Mouse (Mus musculus): ENCODE results near the gene Pik3r2. TPM values are rescaled to one million over a fixed set of nuclear protein-coding genes. Genes with fewer than 3 reads are reported as not detected.

The Pik3r2 gene
- polyA plus RNA-seq, 1 experiment, result 71.7 TPM

GRCm38 (mm10) chr8:70773833-70774232 is 2.7 kb downstream of the Pik3r2 start:
- H3K27me3 ChIP-seq (ENCODE audit: control insufficient read depth, insufficient read depth, insufficient read length), result no peaks in the 10 kb centered on the region
- H3K4me3 ChIP-seq (ENCODE audit: insufficient read depth, poor library complexity, severe bottlenecking), result no peak overlapping the region
- H3K79me2 ChIP-seq (ENCODE audit: control insufficient read depth, insufficient read depth), result peaks cover 51% of the 10 kb centered on the region
- peaks cover 10% of the 10 kb centered on the region for H3K79me3 ChIP-seq (ENCODE audit: low read depth)
- peak; percentile 21 for TF ChIP-seq MAX (IDR thresholded peaks at IDR 0.05)
- TF ChIP-seq MYOD1 (IDR thresholded peaks at IDR 0.05; ENCODE audit: control insufficient read depth, insufficient read length, low read depth), result peak; percentile 62
- TF ChIP-seq FOSL1 (IDR thresholded peaks at IDR 0.05; ENCODE audit: insufficient read depth, low read length, poor library complexity, severe bottlenecking), result no peak
- no peak for TF ChIP-seq MYOG (IDR thresholded peaks at IDR 0.05; ENCODE audit: control insufficient read depth, extremely low read depth, insufficient read length)
- H3K36me3 ChIP-seq (ENCODE audit: control insufficient read depth, insufficient read depth), result peaks cover 35% of the 10 kb centered on the region
- peak overlapping the region; percentile 8 for H3ac ChIP-seq (ENCODE audit: control insufficient read depth, insufficient read length, low read depth)

- peaks cover 37% of the 10 kb centered on the region for H3K36me3 ChIP-seq (ENCODE audit: control insufficient read depth, insufficient read depth)
- TF ChIP-seq FOSL1 (IDR thresholded peaks at IDR 0.05; ENCODE audit: insufficient read depth, low read length, poor library complexity, severe bottlenecking), result no peak
- TF ChIP-seq CEBPB (IDR thresholded peaks at IDR 0.05; ENCODE audit: low read depth), result no peak
- no peak for TF ChIP-seq USF1 (IDR thresholded peaks at IDR 0.05; ENCODE audit: low read depth)
- no peak for TF ChIP-seq CTCF (IDR thresholded peaks at IDR 0.05; ENCODE audit: control insufficient read depth, insufficient read depth, insufficient read length)
- TF ChIP-seq MAX (IDR thresholded peaks at IDR 0.05), result no peak
- no peak for TF ChIP-seq MYOG (IDR thresholded peaks at IDR 0.05; ENCODE audit: control insufficient read depth, extremely low read depth, insufficient read length)
- TF ChIP-seq MYOD1 (IDR thresholded peaks at IDR 0.05; ENCODE audit: control insufficient read depth, insufficient read length, low read depth), result no peak
- H3K27me3 ChIP-seq (ENCODE audit: control insufficient read depth, insufficient read depth, insufficient read length), result no peaks in the 10 kb centered on the region
- peaks cover 48% of the 10 kb centered on the region for H3K79me2 ChIP-seq (ENCODE audit: control insufficient read depth, insufficient read depth)
- peaks cover 8% of the 10 kb centered on the region for H3K79me3 ChIP-seq (ENCODE audit: low read depth)
- no peak overlapping the region for H3K4me3 ChIP-seq (ENCODE audit: insufficient read depth, poor library complexity, severe bottlenecking)
- H3ac ChIP-seq (ENCODE audit: control insufficient read depth, insufficient read length, low read depth), result peak overlapping the region; percentile 6
Measured at GRCm38 (mm10) chr8:70773410-70773809, 3.1 kb downstream of the Pik3r2 start.

- no peaks in the 10 kb centered on the region for H3K27me3 ChIP-seq (ENCODE audit: control insufficient read depth, insufficient read depth, insufficient read length)
- H3K4me3 ChIP-seq (ENCODE audit: insufficient read depth, poor library complexity, severe bottlenecking), result no peak overlapping the region
- H3K36me3 ChIP-seq (ENCODE audit: control insufficient read depth, insufficient read depth), result peaks cover 32% of the 10 kb centered on the region
- peaks cover 8% of the 10 kb centered on the region for H3K79me3 ChIP-seq (ENCODE audit: low read depth)
- H3ac ChIP-seq (ENCODE audit: control insufficient read depth, insufficient read length, low read depth), result peak overlapping the region; percentile 22
- TF ChIP-seq FOSL1 (IDR thresholded peaks at IDR 0.05; ENCODE audit: insufficient read depth, low read length, poor library complexity, severe bottlenecking), result peak; percentile 38
- no peak for TF ChIP-seq MYOG (IDR thresholded peaks at IDR 0.05; ENCODE audit: control insufficient read depth, extremely low read depth, insufficient read length)
- peak; percentile 30 for TF ChIP-seq MYOD1 (IDR thresholded peaks at IDR 0.05; ENCODE audit: control insufficient read depth, insufficient read length, low read depth)
- no peak for TF ChIP-seq MAX (IDR thresholded peaks at IDR 0.05)
- peaks cover 43% of the 10 kb centered on the region for H3K79me2 ChIP-seq (ENCODE audit: control insufficient read depth, insufficient read depth)
Measured at GRCm38 (mm10) chr8:70772890-70773289, 3.6 kb downstream of the Pik3r2 start.

GRCm38 (mm10) chr8:70772075-70772474 is 4.4 kb downstream of the Pik3r2 start:
- Histone ChIP-seq H3K79me2 (ENCODE audit: control insufficient read depth, insufficient read depth) (peaks cover 38% of the 10 kb centered on the region), H3K79me3 (ENCODE audit: low read depth) (peaks cover 8% of the 10 kb centered on the region), H3K36me3 (ENCODE audit: control insufficient read depth, insufficient read depth) (peaks cover 32% of the 10 kb centered on the region), H3K27me3 (ENCODE audit: control insufficient read depth, insufficient read depth, insufficient read length) (no peaks in the 10 kb centered on the region), H3ac (ENCODE audit: control insufficient read depth, insufficient read length, low read depth) (no peak overlapping the region), H3K4me3 (ENCODE audit: insufficient read depth, poor library complexity, severe bottlenecking) (no peak overlapping the region)
- no peak for TF ChIP-seq FOSL1 (IDR thresholded peaks at IDR 0.05; ENCODE audit: insufficient read depth, low read length, poor library complexity, severe bottlenecking)
- TF ChIP-seq MYOD1 (IDR thresholded peaks at IDR 0.05; ENCODE audit: control insufficient read depth, insufficient read length, low read depth), result no peak

- H3K4me3 ChIP-seq (ENCODE audit: insufficient read depth, poor library complexity, severe bottlenecking), result no peak overlapping the region
- H3K27me3 ChIP-seq (ENCODE audit: control insufficient read depth, insufficient read depth, insufficient read length), result no peaks in the 10 kb centered on the region
- H3K36me3 ChIP-seq (ENCODE audit: control insufficient read depth, insufficient read depth), result peaks cover 32% of the 10 kb centered on the region
Measured at GRCm38 (mm10) chr8:70771217-70771616, 5.3 kb downstream of the Pik3r2 start.

GRCm38 (mm10) chr8:70770748-70771147 is 5.8 kb downstream of the Pik3r2 start:
- TF ChIP-seq USF1 (IDR thresholded peaks at IDR 0.05; ENCODE audit: low read depth) (no peak), CTCF (IDR thresholded peaks at IDR 0.05; ENCODE audit: control insufficient read depth, insufficient read depth, insufficient read length) (no peak), MAX (IDR thresholded peaks at IDR 0.05) (no peak)
- no peaks in the 10 kb centered on the region for H3K27me3 ChIP-seq (ENCODE audit: control insufficient read depth, insufficient read depth, insufficient read length)
- H3K36me3 ChIP-seq (ENCODE audit: control insufficient read depth, insufficient read depth), result peaks cover 32% of the 10 kb centered on the region
- H3ac ChIP-seq (ENCODE audit: control insufficient read depth, insufficient read length, low read depth), result no peak overlapping the region
- peaks cover 32% of the 10 kb centered on the region for H3K79me2 ChIP-seq (ENCODE audit: control insufficient read depth, insufficient read depth)
- no peak overlapping the region for H3K4me3 ChIP-seq (ENCODE audit: insufficient read depth, poor library complexity, severe bottlenecking)
- H3K79me3 ChIP-seq (ENCODE audit: low read depth), result peaks cover 8% of the 10 kb centered on the region

More at GRCm38 (mm10) chr8:70771217-70771616, 5.3 kb downstream of the Pik3r2 start:
- Histone ChIP-seq H3K79me3 (ENCODE audit: low read depth) (peaks cover 8% of the 10 kb centered on the region), H3ac (ENCODE audit: control insufficient read depth, insufficient read length, low read depth) (no peak overlapping the region), H3K79me2 (ENCODE audit: control insufficient read depth, insufficient read depth) (peaks cover 36% of the 10 kb centered on the region)
- no peak for TF ChIP-seq CEBPB (IDR thresholded peaks at IDR 0.05; ENCODE audit: low read depth)
- TF ChIP-seq MAX (IDR thresholded peaks at IDR 0.05), result no peak
- no peak for TF ChIP-seq CTCF (IDR thresholded peaks at IDR 0.05; ENCODE audit: control insufficient read depth, insufficient read depth, insufficient read length)
- no peak for TF ChIP-seq USF1 (IDR thresholded peaks at IDR 0.05; ENCODE audit: low read depth)
- TF ChIP-seq FOSL1 (IDR thresholded peaks at IDR 0.05; ENCODE audit: insufficient read depth, low read length, poor library complexity, severe bottlenecking), result no peak
- TF ChIP-seq MYOD1 (IDR thresholded peaks at IDR 0.05; ENCODE audit: control insufficient read depth, insufficient read length, low read depth), result no peak
- no peak for TF ChIP-seq MYOG (IDR thresholded peaks at IDR 0.05; ENCODE audit: control insufficient read depth, extremely low read depth, insufficient read length)
